Comparison of ENCODE assay signal across 8 mouse cellular contexts in genomic region chr8:34325841-34326613, GRCm38 (mm10).
A peak's percentile ranks its signal among the peaks of the same experiment; 100 is the strongest.
DNase-seq lines count a peak whose midpoint lies in the region; ATAC-seq and TF ChIP-seq lines count a peak whose summit lies in the region.

No protein-coding gene starts in this region.

- H3K27me3 ChIP-seq in kidney, adult 2 months (replicated peaks; ENCODE audit: control insufficient read depth, insufficient read depth, low read length) = no peaks in the 10 kb centered on the region
- no peaks in the 10 kb centered on the region for H3K27me3 ChIP-seq in hindbrain, embryonic 11.5 days (ENCODE audit: control insufficient read depth, insufficient read depth, low read length)
- 0 out of 2 replicates have a peak, but pooled peaks cover 8% of the 10 kb centered on the region for H3K27me3 ChIP-seq in limb, embryonic 15.5 days

- WGBS in kidney, adult 2 months = 9% methylated on average over 16 of the region's 17 CpGs
- WGBS in hindbrain, embryonic 11.5 days = 1% methylated on average over 14 of the region's 17 CpGs
- 2% methylated on average over 14 of the region's 17 CpGs for WGBS in limb, embryonic 15.5 days

- no peaks in the 10 kb centered on the region for H3K9me3 ChIP-seq in hindbrain, embryonic 11.5 days (ENCODE audit: control insufficient read depth, low read length)
- H3K9me3 ChIP-seq in limb, embryonic 15.5 days = no peaks in the 10 kb centered on the region

- H3K4me2 ChIP-seq in hindbrain, embryonic 11.5 days (replicated peaks; ENCODE audit: low read depth, low read length) = peak overlapping the region; percentile 55
- H3K4me2 ChIP-seq in limb, embryonic 15.5 days = peak overlapping the region; percentile 54

- no peak overlapping the region for H3K4me3 ChIP-seq in kidney, adult 2 months (ENCODE audit: insufficient read depth, low read depth, low read length)
- peak overlapping the region; percentile 21 for H3K4me3 ChIP-seq in hindbrain, embryonic 11.5 days (ENCODE audit: low read depth, low read length)
- peak overlapping the region; percentile 15; the same call in 1 of the 2 replicates for H3K4me3 ChIP-seq in limb, embryonic 15.5 days

- ATAC-seq in hindbrain, embryonic 11.5 days (ENCODE audit: low FRiP score) = peak; percentile 84
- ATAC-seq in limb, embryonic 15.5 days (ENCODE audit: insufficient number of reproducible peaks, low FRiP score, low TSS enrichment, low read depth) = no peak

- TF ChIP-seq POLR2A in kidney, adult 2 months (IDR thresholded peaks at IDR 0.05; ENCODE audit: low read depth, low read length) = no peak

- no peaks in the 10 kb centered on the region for H3K36me3 ChIP-seq in kidney, adult 2 months (ENCODE audit: control insufficient read depth, insufficient read depth, low read length)
- H3K36me3 ChIP-seq in hindbrain, embryonic 11.5 days (ENCODE audit: control insufficient read depth, insufficient read depth, low read length) = no peaks in the 10 kb centered on the region
- no peaks in the 10 kb centered on the region for H3K36me3 ChIP-seq in limb, embryonic 15.5 days

- TF ChIP-seq CTCF in kidney, adult 2 months (conservative IDR thresholded peaks at IDR 0.05; ENCODE audit: insufficient read depth, insufficient read length, low read depth, low read length) = no peak

- no peaks in the 10 kb centered on the region for H3K4me1 ChIP-seq in kidney, adult 2 months (ENCODE audit: control insufficient read depth, insufficient read depth, low read length)
- peaks cover 11% of the 10 kb centered on the region; the same call in 1 of the 2 replicates for H3K4me1 ChIP-seq in hindbrain, embryonic 11.5 days (replicated peaks; ENCODE audit: control insufficient read depth, insufficient read depth, low read length)
- H3K4me1 ChIP-seq in limb, embryonic 15.5 days = peaks cover 11% of the 10 kb centered on the region

- H3K9ac ChIP-seq in hindbrain, embryonic 11.5 days (ENCODE audit: low read depth, low read length) = peak overlapping the region; percentile 38
- no peak overlapping the region for H3K9ac ChIP-seq in limb, embryonic 15.5 days

- no peak overlapping the region for H3K27ac ChIP-seq in kidney, adult 2 months (ENCODE audit: insufficient read depth, low read depth, low read length)
- peak overlapping the region; percentile 84 for H3K27ac ChIP-seq in hindbrain, embryonic 11.5 days (ENCODE audit: low read depth, low read length)
- no peak overlapping the region for H3K27ac ChIP-seq in limb, embryonic 15.5 days

- peak; percentile 9 to 25 for DNase-seq in kidney, postnatal 4 days
- DNase-seq in kidney, adult 2 months = no peak
- peak; percentile 38 to 57 for DNase-seq in cerebellum, postnatal 25 days
- DNase-seq in hindbrain, embryonic 11.5 days (ENCODE audit: low spot score) = peak; percentile 75
- peak; percentile 36 for DNase-seq in right cerebral cortex, postnatal 25 days
- DNase-seq in gastrocnemius, adult 8-10 months (ENCODE audit: low spot score in 2 of 2) = no peak
- no peak for DNase-seq in lung, postnatal 4 days

Comparison
In these comparisons a context has a peak if more than half of its experiments do, and no peak if none do; other contexts are left out.
1. DNase-seq: peak in kidney, postnatal 4 days (2 of 2), cerebellum, postnatal 25 days (2 of 2), hindbrain, embryonic 11.5 days (single experiment) and right cerebral cortex, postnatal 25 days (single experiment); none in kidney, adult 2 months (single experiment), gastrocnemius, adult 8-10 months (0 of 2) and lung, postnatal 4 days (0 of 2).